Mouse (Mus musculus): Measurements from ENCODE around the gene Stap2. TPM values are rescaled to one million over a fixed set of nuclear protein-coding genes. Genes with fewer than 3 reads are reported as not detected.

The Stap2 gene
- total RNA-seq, 1 experiment: 3.4 TPM

DNA sequence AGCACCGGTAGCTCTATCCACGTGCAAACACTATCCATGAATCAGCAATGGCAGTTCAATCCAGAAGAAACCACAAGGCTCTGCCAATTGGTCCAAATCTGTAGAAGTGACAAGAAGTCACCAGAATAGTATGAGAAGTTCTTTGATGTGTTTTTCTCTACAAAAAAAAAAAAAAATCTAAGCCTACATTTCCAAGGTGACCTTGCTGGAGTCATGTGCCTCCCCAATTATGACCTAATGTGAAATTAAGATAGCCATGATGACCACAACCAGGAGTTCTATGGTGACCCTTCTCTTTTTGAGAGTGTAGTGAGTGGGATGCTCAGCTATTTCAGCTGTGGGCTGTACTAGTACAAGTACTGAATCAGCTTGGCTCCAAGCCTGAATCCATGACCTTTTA lies 56.0 kb downstream of the Stap2 start, which contains the start of gene Zfp119b:
Gene Zfp119b, minus strand, starts transcription at position 101 of the 400 bp plus-strand sequence.
- H3K4me1 ChIP-seq (ENCODE audit: control insufficient read depth in 2 of 2, insufficient read depth in 2 of 2, low read length in 2 of 2, poor library complexity in 1 of 2): peaks cover 6 to 30% of the 10 kb centered on the region in 2 experiments
- DNase-seq (ENCODE audit: low read depth, low spot score): no peak
- TF ChIP-seq MAFK (IDR thresholded peaks at IDR 0.05; ENCODE audit: insufficient read depth, low read depth, low read length) (no peak), HCFC1 (IDR thresholded peaks at IDR 0.05; ENCODE audit: borderline replicate concordance, insufficient read depth, low read length) (no peak), ZC3H11A (IDR thresholded peaks at IDR 0.05; ENCODE audit: borderline replicate concordance, low read depth, low read length) (no peak), ZNF384 (IDR thresholded peaks at IDR 0.05; ENCODE audit: low read depth, low read length) (no peak), CHD2 (IDR thresholded peaks at IDR 0.05; ENCODE audit: low read depth, low read length) (no peak)
- H3K27ac ChIP-seq (ENCODE audit: insufficient read depth, low read depth, low read length, poor library complexity, severe bottlenecking): no peak within 1 kb of the TSS
- H3K4me3 ChIP-seq (ENCODE audit: insufficient read depth in 1 of 2, low read depth in 1 of 2, low read length in 2 of 2, poor library complexity in 1 of 2, severe bottlenecking in 1 of 2): 0 out of 4 replicates have a peak within 1 kb of the TSS, but pooled peaks of 1 of the 2 experiments have one; percentile 41
- in situ Hi-C loops (cut with MboI; ENCODE audit: low sequenced_read_pairs in 2 of 2, unreplicated experiment in 2 of 2): no loop called here
- H3K9ac ChIP-seq (ENCODE audit: insufficient read depth, low read depth, low read length, poor library complexity, severe bottlenecking): no peak within 1 kb of the TSS
- no peaks in the 10 kb centered on the region for H3K9me3 ChIP-seq (ENCODE audit: control insufficient read depth, insufficient read depth, low read depth, low read length)
- H3K36me3 ChIP-seq (ENCODE audit: control insufficient read depth, insufficient read depth, low read length, poor library complexity, severe bottlenecking): no peaks in the 10 kb centered on the region

DNA sequence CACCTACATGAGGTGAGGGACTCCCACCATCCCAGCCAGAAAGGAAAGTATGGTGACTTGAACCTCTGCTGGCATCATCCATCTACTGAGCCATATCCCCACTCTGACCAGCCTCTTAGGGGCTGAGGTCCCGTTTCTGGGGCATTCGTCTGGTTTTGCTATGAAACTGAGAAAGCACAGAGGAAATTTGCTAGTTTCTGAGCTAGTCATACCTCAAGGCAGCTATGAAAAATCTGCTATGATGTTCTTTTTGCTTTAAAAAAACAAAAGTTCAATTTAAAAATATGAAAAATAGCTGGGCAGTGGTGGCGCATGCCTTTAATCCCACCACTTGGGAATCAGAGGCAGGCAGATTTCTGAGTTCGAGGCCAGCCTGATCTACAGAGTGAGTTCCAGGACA lies 56.7 kb downstream of the Stap2 start:
- no peak for DNase-seq (ENCODE audit: low read depth, low spot score)
- Histone ChIP-seq H3K9ac (ENCODE audit: insufficient read depth, low read depth, low read length, poor library complexity, severe bottlenecking) (no peak overlapping the region), H3K4me1 (ENCODE audit: control insufficient read depth in 2 of 2, insufficient read depth in 2 of 2, low read length in 2 of 2, poor library complexity in 1 of 2) (peaks cover 6 to 23% of the 10 kb centered on the region in 2 experiments), H3K4me3 (ENCODE audit: insufficient read depth in 1 of 2, low read depth in 1 of 2, low read length in 2 of 2, poor library complexity in 1 of 2, severe bottlenecking in 1 of 2) (no peak overlapping the region), H3K9me3 (ENCODE audit: control insufficient read depth, insufficient read depth, low read depth, low read length) (no peaks in the 10 kb centered on the region), H3K36me3 (ENCODE audit: control insufficient read depth, insufficient read depth, low read length, poor library complexity, severe bottlenecking) (no peaks in the 10 kb centered on the region), H3K27ac (ENCODE audit: insufficient read depth, low read depth, low read length, poor library complexity, severe bottlenecking) (no peak overlapping the region)
- in situ Hi-C loops (cut with MboI; ENCODE audit: low sequenced_read_pairs in 2 of 2, unreplicated experiment in 2 of 2): no loop called here
- no peak for TF ChIP-seq HCFC1 (IDR thresholded peaks at IDR 0.05; ENCODE audit: borderline replicate concordance, insufficient read depth, low read length)
- TF ChIP-seq CHD2 (IDR thresholded peaks at IDR 0.05; ENCODE audit: low read depth, low read length): no peak
- TF ChIP-seq ZC3H11A (IDR thresholded peaks at IDR 0.05; ENCODE audit: borderline replicate concordance, low read depth, low read length): no peak
- no peak for TF ChIP-seq ZNF384 (IDR thresholded peaks at IDR 0.05; ENCODE audit: low read depth, low read length)
- TF ChIP-seq MAFK (IDR thresholded peaks at IDR 0.05; ENCODE audit: insufficient read depth, low read depth, low read length): no peak

Other genes starting within 250 kb of the Stap2 start
- 4.2 and 5.4 TPM in 2 replicates for gene Zfp119a, start 126.7 kb downstream of the Stap2 start, total RNA-seq (2012; rRNA removed)
- gene Zfp959, start 113.5 kb downstream of the Stap2 start, total RNA-seq (2012; rRNA removed): 6.6 and 6.9 TPM in 2 replicates
- gene Zfp119b, start 56.1 kb downstream of the Stap2 start, total RNA-seq (2012; rRNA removed): 3.9 and 4.6 TPM in 2 replicates
- gene Ebi3, start 52.9 kb downstream of the Stap2 start, total RNA-seq (2012; rRNA removed): 0.49 and 0.74 TPM in 2 replicates
- gene Yju2, start 46.5 kb downstream of the Stap2 start, total RNA-seq (2012; rRNA removed): 14.0 and 14.7 TPM in 2 replicates
- 1.5 and 2.4 TPM in 2 replicates for gene Shd, start 35.1 kb downstream of the Stap2 start, total RNA-seq (2012; rRNA removed)
- 24.2 and 50.7 TPM in 2 replicates for gene Fsd1, start 19.1 kb downstream of the Stap2 start, total RNA-seq (2012; rRNA removed)
- 39.0 and 61.5 TPM in 2 replicates for gene Mpnd, start 127 bp upstream of the Stap2 start, total RNA-seq (2012; rRNA removed)
- gene Sh3gl1, start 31.1 kb upstream of the Stap2 start, total RNA-seq (2012; rRNA removed): 67.7 and 73.8 TPM in 2 replicates
- 48.3 and 57.9 TPM in 2 replicates for gene Chaf1a, start 34.9 kb upstream of the Stap2 start, total RNA-seq (2012; rRNA removed)
- gene Ubxn6, start 69.4 kb upstream of the Stap2 start, total RNA-seq (2012; rRNA removed): 34.8 and 38.8 TPM in 2 replicates
- 165 and 204 TPM in 2 replicates for gene Hdgfl2, start 74.0 kb upstream of the Stap2 start, total RNA-seq (2012; rRNA removed)
- 0.31 and 0.69 TPM in 2 replicates for gene Plin4, start 104.2 kb upstream of the Stap2 start, total RNA-seq (2012; rRNA removed)
- 1.4 and 2.1 TPM in 2 replicates for gene Plin5, start 112.0 kb upstream of the Stap2 start, total RNA-seq (2012; rRNA removed)
- not detected in 2 replicates for gene Lrg1, start 116.4 kb upstream of the Stap2 start, total RNA-seq (2012; rRNA removed)
- 2.9 and 7.1 TPM in 2 replicates for gene Sema6b, start 134.8 kb upstream of the Stap2 start, total RNA-seq (2012; rRNA removed)
- 1.3 and 1.7 TPM in 2 replicates for gene Tnfaip8l1, start 156.9 kb upstream of the Stap2 start, total RNA-seq (2012; rRNA removed)
- gene Mydgf, start 178.3 kb upstream of the Stap2 start, total RNA-seq (2012; rRNA removed): 71.1 and 95.2 TPM in 2 replicates
- gene Dpp9, start 213.3 kb upstream of the Stap2 start, total RNA-seq (2012; rRNA removed): 27.4 and 27.5 TPM in 2 replicates